Mouse (Mus musculus) kidney, adult 2 months (tissue): ENCODE measurements at regions not wholly inside any gene's neighbourhood (a gene's known extent, or its start where the extent isn't known, plus 50 kb on each side); places are given as distances from the start of the nearest gene placed in this dataset.

ENCODE experiments used
- CTCF ChIP-seq: fragments of 200-500 bp; conservative IDR thresholded peaks from 2 replicates; pipeline ENCODE4 v1.5.1; 2011; ENCODE audit warnings: low read depth, mild to moderate bottlenecking, control low read depth, low read length, moderate library complexity, mixed read lengths; ENCODE audit not compliant: insufficient read depth, insufficient read length
- POLR2A ChIP-seq: fragments of 200-500 bp; IDR thresholded peaks from one replicate; pipeline ENCODE4 v1.6.1; 2011; ENCODE audit warnings: low read depth, low read length, control low read depth

DNA sequence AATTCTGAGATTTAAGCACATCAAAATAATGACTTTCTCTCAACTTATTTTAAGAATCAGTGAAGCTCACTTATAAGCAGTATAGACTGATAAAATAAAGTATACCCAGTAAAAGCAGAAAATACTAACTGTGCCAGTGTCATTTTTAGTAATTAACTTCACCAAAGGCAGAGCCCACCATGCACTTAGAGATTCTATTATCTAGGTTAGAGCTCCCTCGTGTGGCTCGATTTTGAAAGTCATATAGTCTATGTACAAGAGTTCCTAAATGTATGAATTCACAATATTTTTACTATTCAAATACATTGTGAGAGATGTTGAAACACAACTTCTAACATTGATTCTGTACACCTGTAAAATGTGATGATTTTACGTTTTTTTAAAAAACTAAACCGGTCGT lies 589.3 kb downstream of the Kcnj3 start:
- TF ChIP-seq POLR2A: no peak
- no peak for TF ChIP-seq CTCF
